Mouse (Mus musculus) megakaryocyte, embryonic 14.5 days (primary cell): ENCODE data around the gene Bcl7b.

Experiments
- FLI1 ChIP-seq: IDR thresholded peaks from 2 replicates; pipeline ENCODE4 v1.6.1; 2012; ENCODE audit warnings: low read length, inconsistent platforms, mixed read lengths
- GATA1 ChIP-seq: IDR thresholded peaks from 3 replicates; pipeline ENCODE4 v1.6.1; 2012; ENCODE audit warnings: mixed read lengths, low read length, inconsistent platforms, borderline replicate concordance

- TF ChIP-seq GATA1 (no peak), FLI1 (no peak)
These were observed 54.0 kb downstream of the Bcl7b start for GRCm38 (mm10) chr5:135222066-135222465.
